Mouse (Mus musculus) limb, embryonic 12.5 days (tissue): ENCODE measurements around the gene Lrmda. TPM values are rescaled to one million over a fixed set of nuclear protein-coding genes. Genes with fewer than 3 reads are reported as not detected.
"Not testable (repeated sequence)": the region's sequence is repeated elsewhere in the genome, so short reads cannot be mapped to it uniquely, and the experiment has no call there.

Source experiments
- ATAC-seq: fragments of 200-750 bp; cut with Nextera tagmentation; 2 replicates; pipeline ENCODE4 v1.8.0; 2017; ENCODE audit warnings: low read depth, moderate TSS enrichment; ENCODE audit not compliant: insufficient number of reproducible peaks, insufficient read depth, low FRiP score, low TSS enrichment
- H3K27ac ChIP-seq: fragments of 300-500 bp; sonication (generic); 2 replicates; pipeline ENCODE4 v1.5.1; 2016; ENCODE audit warnings: mild to moderate bottlenecking, moderate library complexity
- H3K27me3 ChIP-seq: fragments of 300-500 bp; sonication (generic); 2 replicates; pipeline ENCODE4 v1.6.1; 2016; ENCODE audit warnings: mild to moderate bottlenecking, moderate library complexity
- H3K36me3 ChIP-seq: fragments of 300-500 bp; sonication (generic); 2 replicates; pipeline ENCODE4 v1.6.1; 2016; ENCODE audit warnings: mild to moderate bottlenecking, moderate library complexity
- H3K4me1 ChIP-seq: fragments of 300-500 bp; sonication (generic); replicated peaks from 2 replicates; pipeline ENCODE4 v1.6.1; 2016
- H3K4me2 ChIP-seq: fragments of 300-500 bp; sonication (generic); 2 replicates; pipeline ENCODE4 v1.6.1; 2016; ENCODE audit warnings: mild to moderate bottlenecking, moderate library complexity
- H3K4me3 ChIP-seq: fragments of 300-500 bp; sonication (generic); replicated peaks from 2 replicates; pipeline ENCODE4 v1.5.1; 2016; ENCODE audit warnings: mild to moderate bottlenecking
- H3K9ac ChIP-seq: fragments of 300-500 bp; sonication (generic); replicated peaks from 2 replicates; pipeline ENCODE4 v1.6.1; 2016; ENCODE audit warnings: mild to moderate bottlenecking, moderate library complexity
- H3K9me3 ChIP-seq: fragments of 300-500 bp; sonication (generic); 2 replicates; pipeline ENCODE4 v1.6.1; 2016; ENCODE audit warnings: mild to moderate bottlenecking, moderate library complexity
- WGBS: fragments of 180-500 bp; shearing (Covaris S2); methylation state at CpG from one replicate; pipeline ENCODE4 v1.1.7; 2016; 5-methylcytosine and 5-hydroxymethylcytosine counted together
- polyA plus RNA-seq: library from polyadenylated mRNA; unstranded; fragments of >200 nt; fragmentation: Nextera tagmentation; extraction: Ambion mirVana; gene quantifications from 2 replicates; pipeline ENCODE4 v1.2.1, GENCODE M21; 2016

Gene Lrmda
- polyA plus RNA-seq, 1 experiment from 2014 or later: 0.41 TPM

GRCm38 (mm10) chr14:22576441-22576840 lies 556.9 kb downstream of the Lrmda start:
- Histone ChIP-seq H3K4me3 (no peak overlapping the region), H3K4me2 (no peak overlapping the region; the same call in 1 of the 2 replicates), H3K27me3 (peaks cover 42% of the 10 kb centered on the region), H3K27ac (peak overlapping the region; percentile 59), H3K9ac (no peak overlapping the region), H3K36me3 (no peaks in the 10 kb centered on the region), H3K9me3 (no peaks in the 10 kb centered on the region), H3K4me1 (peaks cover 43% of the 10 kb centered on the region)
- no peak for ATAC-seq
- 21% methylated on average over 6 of the region's 6 CpGs for WGBS

- Histone ChIP-seq H3K27ac (peak overlapping the region; percentile 35; the same call in 1 of the 2 replicates), H3K36me3 (no peaks in the 10 kb centered on the region), H3K9me3 (no peaks in the 10 kb centered on the region), H3K4me3 (0 out of 2 replicates have a peak overlapping the region, but pooled peaks have one; percentile 7), H3K4me2 (peak overlapping the region; percentile 35), H3K9ac (no peak overlapping the region), H3K27me3 (peaks cover 40% of the 10 kb centered on the region), H3K4me1 (peaks cover 43% of the 10 kb centered on the region)
- ATAC-seq: no peak
- WGBS: 18% methylated on average over 13 of the region's 13 CpGs
Observed at GRCm38 (mm10) chr14:22577411-22578037, 558.0 kb downstream of the Lrmda start.

- peak overlapping the region; percentile 35 for H3K4me2 ChIP-seq
- H3K36me3 ChIP-seq: no peaks in the 10 kb centered on the region
- 0 out of 2 replicates have a peak overlapping the region, but pooled peaks have one; percentile 7 for H3K4me3 ChIP-seq
- H3K4me1 ChIP-seq: peaks cover 42% of the 10 kb centered on the region
- peaks cover 33% of the 10 kb centered on the region for H3K27me3 ChIP-seq
- 14% methylated on average over 6 of the region's 6 CpGs for WGBS
- 0 out of 2 replicates have a peak, but pooled peaks have one; percentile 48 for ATAC-seq
- no peaks in the 10 kb centered on the region for H3K9me3 ChIP-seq
- H3K27ac ChIP-seq: peak overlapping the region; percentile 35; the same call in 1 of the 2 replicates
- no peak overlapping the region for H3K9ac ChIP-seq
Observed at GRCm38 (mm10) chr14:22578224-22578623, 558.7 kb downstream of the Lrmda start.

GRCm38 (mm10) chr14:22578986-22579385 lies 559.5 kb downstream of the Lrmda start:
- Histone ChIP-seq H3K36me3 (no peaks in the 10 kb centered on the region), H3K27ac (no peak overlapping the region), H3K4me3 (no peak overlapping the region), H3K4me1 (peaks cover 41% of the 10 kb centered on the region), H3K9ac (no peak overlapping the region), H3K27me3 (peaks cover 29% of the 10 kb centered on the region), H3K9me3 (no peaks in the 10 kb centered on the region), H3K4me2 (no peak overlapping the region)
- no peak for ATAC-seq
- 82% methylated on average over 3 of the region's 3 CpGs for WGBS

GRCm38 (mm10) chr14:22582065-22582464 lies 562.6 kb downstream of the Lrmda start:
- Histone ChIP-seq H3K4me3 (no peak overlapping the region), H3K27me3 (peaks cover 24% of the 10 kb centered on the region), H3K27ac (no peak overlapping the region), H3K4me1 (peaks cover 17% of the 10 kb centered on the region), H3K9ac (no peak overlapping the region), H3K9me3 (no peaks in the 10 kb centered on the region), H3K36me3 (no peaks in the 10 kb centered on the region), H3K4me2 (no peak overlapping the region)
- WGBS: 95% methylated on average over 9 of the region's 9 CpGs
- ATAC-seq: no peak

GRCm38 (mm10) chr14:22586281-22586680 lies 566.8 kb downstream of the Lrmda start:
- Histone ChIP-seq H3K4me3 (no peak overlapping the region), H3K4me1 (peaks cover 29% of the 10 kb centered on the region), H3K9me3 (no peaks in the 10 kb centered on the region), H3K4me2 (no peak overlapping the region), H3K9ac (no peak overlapping the region), H3K27me3 (peaks cover 22% of the 10 kb centered on the region), H3K27ac (no peak overlapping the region), H3K36me3 (no peaks in the 10 kb centered on the region)
- ATAC-seq: no peak
- WGBS: 86% methylated on average over 4 of the region's 4 CpGs

- H3K27ac ChIP-seq: no peak overlapping the region
- H3K9ac ChIP-seq: no peak overlapping the region
- H3K36me3 ChIP-seq: no peaks in the 10 kb centered on the region
- H3K9me3 ChIP-seq: no peaks in the 10 kb centered on the region
- no peak overlapping the region for H3K4me3 ChIP-seq
- WGBS: 89% methylated on average over 4 of the region's 4 CpGs
- no peak overlapping the region for H3K4me2 ChIP-seq
- no peak for ATAC-seq
- peaks cover 20% of the 10 kb centered on the region for H3K27me3 ChIP-seq
- peaks cover 34% of the 10 kb centered on the region for H3K4me1 ChIP-seq
Observed at GRCm38 (mm10) chr14:22586796-22587195, 567.3 kb downstream of the Lrmda start.

- no peaks in the 10 kb centered on the region for H3K9me3 ChIP-seq
- WGBS: 81% methylated on average over 4 of the region's 4 CpGs
- no peaks in the 10 kb centered on the region for H3K36me3 ChIP-seq
- peaks cover 19% of the 10 kb centered on the region for H3K27me3 ChIP-seq
- H3K9ac ChIP-seq: no peak overlapping the region
- H3K4me2 ChIP-seq: no peak overlapping the region
- no peak overlapping the region for H3K27ac ChIP-seq
- peaks cover 41% of the 10 kb centered on the region for H3K4me1 ChIP-seq
- no peak for ATAC-seq
- H3K4me3 ChIP-seq: no peak overlapping the region
Observed at GRCm38 (mm10) chr14:22587285-22587957, 567.9 kb downstream of the Lrmda start.

- Histone ChIP-seq H3K9ac (no peak overlapping the region), H3K4me1 (peaks cover 41% of the 10 kb centered on the region), H3K4me2 (no peak overlapping the region), H3K9me3 (no peaks in the 10 kb centered on the region), H3K27me3 (peaks cover 19% of the 10 kb centered on the region), H3K4me3 (no peak overlapping the region), H3K27ac (no peak overlapping the region), H3K36me3 (no peaks in the 10 kb centered on the region)
- ATAC-seq: no peak
- 85% methylated on average over 4 of the region's 4 CpGs for WGBS
Observed at GRCm38 (mm10) chr14:22587958-22588296, 568.4 kb downstream of the Lrmda start.

- 65% methylated on average over 1 of the region's 1 CpGs for WGBS
- not testable (repeated sequence) for ATAC-seq, H3K9me3 ChIP-seq, H3K36me3 ChIP-seq, H3K4me3 ChIP-seq, H3K27ac ChIP-seq, H3K4me2 ChIP-seq, H3K9ac ChIP-seq
- peaks cover 41% of the 10 kb centered on the region for H3K4me1 ChIP-seq
- peaks cover 24% of the 10 kb centered on the region for H3K27me3 ChIP-seq
Observed at GRCm38 (mm10) chr14:22588394-22588793, 568.9 kb downstream of the Lrmda start.

- no peak for ATAC-seq
- WGBS: 17% methylated on average over 7 of the region's 7 CpGs
- no peak overlapping the region for H3K4me2 ChIP-seq
- no peak overlapping the region for H3K9ac ChIP-seq
- peaks cover 41% of the 10 kb centered on the region for H3K4me1 ChIP-seq
- H3K27me3 ChIP-seq: peaks cover 32% of the 10 kb centered on the region
- H3K4me3 ChIP-seq: no peak overlapping the region
- no peaks in the 10 kb centered on the region for H3K36me3 ChIP-seq
- H3K9me3 ChIP-seq: no peaks in the 10 kb centered on the region
- 0 out of 2 replicates have a peak overlapping the region, but pooled peaks have one; percentile 54 for H3K27ac ChIP-seq
Observed at GRCm38 (mm10) chr14:22589503-22590215, 570.1 kb downstream of the Lrmda start.
